Mouse (Mus musculus) B cell, adult 67 days (primary cell): Measurements from ENCODE around the gene Nabp2. TPM values are rescaled to one million over a fixed set of nuclear protein-coding genes. Genes with fewer than 3 reads are reported as not detected.

ENCODE experiments used
- total RNA-seq, 2 experiments: library from RNA; stranded (reverse); gene quantifications; 4 replicates each; pipeline ENCODE4 v1.2.4; 2023

The Nabp2 gene
- 10 to 100 TPM; 47.3 to 50.6 TPM for total RNA-seq

DNA sequence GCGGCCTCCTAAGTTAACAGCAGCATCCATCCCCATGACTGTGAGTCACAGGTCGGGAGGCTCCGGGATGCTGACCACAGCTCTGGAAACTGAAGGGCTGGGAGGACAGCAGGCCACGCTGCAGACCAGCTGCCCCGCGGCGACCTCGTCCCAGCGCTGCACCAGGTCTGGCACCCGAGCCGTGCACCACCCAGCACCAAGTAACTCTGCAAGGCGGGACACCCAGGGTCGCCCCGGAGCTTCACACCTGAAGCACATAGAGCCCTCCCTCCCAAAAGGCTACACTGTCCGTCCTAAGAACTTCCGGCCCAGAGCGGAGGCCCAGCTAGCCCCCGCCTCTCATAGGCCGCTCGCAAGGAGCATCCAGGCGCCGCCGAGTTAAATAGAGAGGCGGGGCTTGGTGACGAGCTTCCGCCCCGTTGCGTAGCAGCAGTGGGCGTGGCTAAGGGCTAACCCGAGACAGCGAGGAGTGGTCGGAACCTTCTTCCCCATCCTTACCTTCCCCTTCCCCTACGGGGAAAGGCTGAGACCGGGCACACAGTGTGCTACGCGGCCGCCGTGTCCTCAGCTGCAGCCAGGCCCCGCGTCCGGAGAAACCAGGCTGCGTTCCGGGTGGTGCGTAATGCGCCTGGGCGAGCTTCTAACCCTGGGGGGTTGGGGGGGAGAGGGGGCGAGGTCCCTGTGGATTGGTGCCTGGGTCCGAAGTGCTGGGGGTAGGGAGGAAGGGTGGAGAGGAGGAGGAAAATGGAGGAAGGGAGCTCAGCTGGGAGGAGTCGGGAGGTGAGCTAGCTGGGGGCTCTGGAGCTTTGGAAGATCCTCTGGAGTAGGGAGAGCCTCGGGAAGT lies at the start of gene Nabp2, which contains the start of gene Rnf41:
Nabp2 (minus strand) TSS at position 282 of the 844 bp plus-strand sequence.
Rnf41 (plus strand) TSS at position 447 of the 844 bp plus-strand sequence.

DNA sequence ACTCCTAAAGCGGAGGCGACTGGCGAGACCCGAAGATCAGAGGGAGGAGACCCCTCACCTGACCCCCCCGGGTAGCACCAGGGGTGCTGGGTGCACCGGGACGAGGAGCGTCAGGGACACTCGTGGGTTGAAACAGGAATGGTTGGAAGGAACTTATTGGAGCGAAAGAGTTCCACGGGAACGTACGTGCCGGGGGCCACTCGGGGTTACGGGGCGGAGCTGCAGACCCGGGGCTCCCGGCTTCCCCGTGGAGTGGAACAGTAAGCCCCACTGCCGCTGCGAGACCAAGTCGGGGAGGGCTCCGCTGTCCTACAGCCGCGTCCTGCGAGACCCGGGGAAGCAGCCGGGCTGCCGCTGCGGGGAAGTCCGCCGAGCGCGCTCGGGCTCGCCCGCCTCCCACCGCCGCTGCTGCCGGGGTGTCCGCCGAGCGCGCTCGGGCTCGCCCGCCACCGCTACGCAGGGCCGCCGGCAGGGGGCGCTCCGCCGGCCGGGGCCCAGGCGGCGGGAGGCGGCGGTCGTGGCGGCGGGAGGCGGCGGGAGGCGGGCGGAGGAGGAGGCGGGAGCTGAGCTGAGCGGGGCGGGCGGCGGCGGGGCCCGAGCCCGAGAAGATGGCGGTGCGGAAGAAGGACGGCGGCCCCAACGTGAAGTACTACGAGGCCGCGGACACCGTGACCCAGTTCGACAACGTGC lies 47.6 kb upstream of the Nabp2 start, which contains the start of gene Smarcc2:
Smarcc2 (plus strand) TSS at position 530 of the 690 bp plus-strand sequence.

DNA sequence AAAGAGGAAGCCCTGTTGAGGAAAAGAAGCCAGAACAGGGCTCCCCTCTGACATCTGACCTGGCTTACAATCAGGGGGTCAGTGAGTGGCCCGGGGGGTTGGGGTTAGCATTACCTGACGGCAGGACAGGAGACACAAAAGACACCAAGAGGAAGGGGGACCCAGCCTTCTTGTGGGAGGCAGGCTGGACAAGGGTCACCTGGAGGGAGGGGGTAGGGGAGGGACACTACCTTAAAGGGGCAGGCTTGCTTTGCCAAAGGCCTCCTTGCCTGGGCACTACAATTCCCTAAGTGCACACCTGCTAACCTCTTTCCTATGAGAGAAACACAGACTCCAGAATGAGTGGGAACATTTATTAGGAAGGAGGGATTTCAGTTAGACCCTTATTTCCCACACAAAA lies 10.2 kb downstream of the Nabp2 start, which contains the start of gene Slc39a5:
Slc39a5 (minus strand) TSS at position 174 of the 400 bp plus-strand sequence.

DNA sequence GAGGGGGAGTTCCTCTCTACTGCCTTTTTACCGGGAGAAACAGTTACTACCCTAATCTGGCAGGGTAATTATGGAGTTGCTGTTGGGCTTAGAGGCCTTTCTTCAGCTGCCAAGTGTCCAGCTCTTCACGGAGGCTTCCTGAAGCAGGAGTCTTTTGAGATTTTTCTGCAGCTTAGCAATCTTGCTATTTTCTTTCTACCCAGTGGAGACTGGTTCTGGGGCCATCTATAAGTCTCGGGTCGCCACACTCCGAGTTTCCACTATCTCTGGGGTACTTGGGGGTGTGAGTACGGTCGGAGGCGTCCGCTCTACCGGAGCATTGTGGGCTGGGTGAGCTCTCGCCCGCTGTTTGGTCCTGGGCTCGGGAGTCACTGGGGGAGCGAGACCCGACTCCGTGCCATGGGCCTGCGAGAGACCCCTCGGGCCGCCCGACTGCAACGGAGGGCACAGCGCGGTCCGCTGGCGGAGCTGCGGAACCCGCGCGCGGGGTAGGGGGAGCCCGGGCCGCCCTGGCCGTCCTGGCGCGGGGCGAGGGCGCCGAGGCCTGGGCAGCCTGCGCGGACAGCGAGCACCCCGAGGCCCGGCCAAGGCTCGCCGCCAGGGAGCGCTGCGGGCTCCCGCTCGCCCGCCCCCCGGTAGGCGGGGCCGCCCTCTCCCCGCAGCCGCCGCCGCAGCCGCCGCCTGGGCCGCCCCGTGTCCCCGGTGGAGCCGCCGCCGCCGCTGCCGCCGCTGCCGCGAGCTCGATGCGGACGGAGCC lies 34.7 kb downstream of the Nabp2 start, which contains the start of gene Ankrd52:
Ankrd52 (plus strand) TSS at position 661 of the 757 bp plus-strand sequence.

DNA sequence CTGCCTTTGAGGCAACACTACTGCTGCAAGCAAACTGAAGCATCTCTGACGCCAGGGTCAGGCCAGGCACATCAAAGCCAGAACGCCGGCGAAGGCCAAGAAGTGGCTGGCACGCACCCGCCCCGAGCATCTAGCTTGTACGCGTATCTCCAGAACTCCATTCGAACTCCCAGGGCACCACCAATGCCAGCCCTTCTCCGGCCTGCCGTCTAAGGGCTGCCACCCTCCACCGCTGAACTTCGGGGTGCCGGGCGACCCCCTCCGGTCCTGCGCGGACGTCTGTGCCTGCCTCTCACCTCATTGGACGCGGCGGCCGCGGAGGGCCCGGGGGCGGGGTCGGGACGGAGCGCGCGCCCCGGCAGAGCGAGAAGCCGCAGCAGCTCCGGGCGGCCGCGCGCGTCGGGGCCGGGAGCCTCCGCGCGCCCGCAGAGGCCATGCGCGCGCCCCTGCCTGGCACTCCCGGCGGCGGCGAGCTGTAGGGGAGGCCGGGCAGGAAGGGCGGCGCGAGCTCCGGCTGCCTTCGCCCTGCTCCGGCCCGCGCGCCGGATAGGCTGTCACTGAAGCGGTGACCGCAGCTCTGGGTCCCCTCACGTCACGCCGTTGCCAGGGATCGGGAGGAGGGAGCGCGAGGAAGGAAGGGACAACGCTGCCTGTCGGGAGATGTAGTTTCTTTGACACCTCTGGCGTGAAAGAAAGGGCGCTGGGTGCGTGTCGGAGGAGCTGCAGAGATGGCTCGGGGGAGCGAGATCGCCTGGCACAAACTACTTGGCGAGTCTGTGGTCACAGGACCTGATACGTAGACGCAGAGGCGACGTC lies 42.7 kb downstream of the Nabp2 start, which contains the start of gene Coq10a:
Coq10a (minus strand) TSS at position 596 of the 816 bp plus-strand sequence.

Other genes starting within 250 kb of the Nabp2 start
- 10 to 100 TPM; 47.0 to 55.3 TPM for gene Rbms2, start 231.2 kb downstream of the Nabp2 start, total RNA-seq
- gene Gls2, start 217.0 kb downstream of the Nabp2 start, total RNA-seq = not detected
- gene Spryd4, start 199.7 kb downstream of the Nabp2 start, total RNA-seq = 10 to 100 TPM; 13.7 to 14.4 TPM
- gene Mip, start 185.7 kb downstream of the Nabp2 start, total RNA-seq = not detected
- 10 to 100 TPM; 16.6 to 21.5 TPM for gene Timeless, start 179.4 kb downstream of the Nabp2 start, total RNA-seq
- gene Apon, start 157.4 kb downstream of the Nabp2 start, total RNA-seq = under 1 TPM in 1 of 2 experiments, not detected in 1; 0.38 TPM
- gene Apof, start 142.8 kb downstream of the Nabp2 start, total RNA-seq = 1 to 10 TPM in 1 of 2 experiments, under 1 TPM in 1; 0.89 to 1.5 TPM
- gene Stat2, start 140.9 kb downstream of the Nabp2 start, total RNA-seq = 100 to 1,000 TPM; 136 to 139 TPM
- not detected for gene Il23a, start 112.7 kb downstream of the Nabp2 start, total RNA-seq
- 10 to 100 TPM; 64.1 to 67.9 TPM for gene Pan2, start 108.2 kb downstream of the Nabp2 start, total RNA-seq
- gene Cnpy2, start 89.0 kb downstream of the Nabp2 start, total RNA-seq = 10 to 100 TPM; 26.6 to 30.1 TPM
- 100 to 1,000 TPM; 108 to 111 TPM for gene Cs, start 73.8 kb downstream of the Nabp2 start, total RNA-seq
- 10 to 100 TPM; 39.6 to 39.7 TPM for gene Coq10a, start 42.5 kb downstream of the Nabp2 start, total RNA-seq
- gene Ankrd52, start 34.4 kb downstream of the Nabp2 start, total RNA-seq = 10 to 100 TPM; 74.5 to 79.2 TPM
- not detected for gene Slc39a5, start 10.3 kb downstream of the Nabp2 start, total RNA-seq
- 10 to 100 TPM; 70.9 to 76.8 TPM for gene Rnf41, start 165 bp upstream of the Nabp2 start, total RNA-seq
- gene Smarcc2, start 47.8 kb upstream of the Nabp2 start, total RNA-seq = 100 to 1,000 TPM; 167 to 179 TPM
- 100 to 1,000 TPM; 532 to 547 TPM for gene Myl6, start 82.7 kb upstream of the Nabp2 start, total RNA-seq
- gene Myl6b, start 87.2 kb upstream of the Nabp2 start, total RNA-seq = 1 to 10 TPM in 1 of 2 experiments, not detected in 1; 1.0 TPM
- gene Esyt1, start 114.4 kb upstream of the Nabp2 start, total RNA-seq = 100 to 1,000 TPM; 256 to 263 TPM
- 10 to 100 TPM; 64.2 to 67.6 TPM for gene Zc3h10, start 136.3 kb upstream of the Nabp2 start, total RNA-seq
- 1,000 to 10,000 TPM; 3,633 to 3,680 TPM for gene Rpl41, start 137.8 kb upstream of the Nabp2 start, total RNA-seq
- 10 to 100 TPM; 83.0 to 90.6 TPM for gene Pa2g4, start 154.5 kb upstream of the Nabp2 start, total RNA-seq
- 1 to 10 TPM; 1.2 to 1.3 TPM for gene Erbb3, start 178.2 kb upstream of the Nabp2 start, total RNA-seq
- gene Rps26, start 215.3 kb upstream of the Nabp2 start, total RNA-seq = 1,000 to 10,000 TPM; 1,119 to 1,137 TPM
- gene Ikzf4, start 234.5 kb upstream of the Nabp2 start, total RNA-seq = under 1 TPM in 1 of 2 experiments, not detected in 1; 0.32 TPM